ENCODE assay signal across 9 mouse cellular contexts in the genomic region with DNA sequence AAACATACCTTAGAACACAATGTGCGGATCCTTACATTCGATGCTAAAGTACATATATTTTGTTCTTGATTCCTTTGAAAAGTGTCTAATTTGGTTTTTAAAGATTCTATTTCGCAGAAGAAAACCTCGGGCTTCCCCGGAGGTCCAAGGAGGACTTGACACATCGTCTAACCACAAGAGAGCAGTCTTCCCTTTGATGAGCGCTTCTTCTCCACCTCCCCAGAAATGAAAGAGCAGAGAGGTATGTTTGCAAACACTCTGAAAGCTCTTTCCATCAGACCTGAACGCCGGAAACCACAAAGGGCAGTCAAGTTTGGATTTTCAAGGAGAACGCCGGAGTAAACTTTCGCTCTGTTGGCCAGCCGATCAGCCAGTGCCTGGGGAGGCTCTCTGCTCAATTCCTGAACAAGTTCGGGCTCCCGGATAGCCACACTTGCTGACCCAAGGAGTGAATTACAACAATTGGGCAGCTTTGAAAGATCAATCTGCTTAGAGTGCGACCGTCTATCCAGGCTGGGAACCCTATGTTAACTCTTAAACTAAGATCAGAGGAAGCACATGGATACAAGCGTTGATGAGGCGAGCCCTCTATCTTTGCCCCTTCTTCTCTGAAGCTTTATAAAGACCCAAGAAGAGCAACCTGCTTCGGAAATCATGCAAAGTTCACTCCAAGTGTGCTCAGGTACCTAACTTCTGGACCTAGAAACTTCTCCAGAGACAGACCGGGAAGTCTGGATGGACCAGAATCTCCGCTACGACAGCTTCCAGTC. TPM values are rescaled to one million over a fixed set of nuclear protein-coding genes. Genes with fewer than 3 reads are reported as not detected.
A peak's percentile ranks its signal among the peaks of the same experiment; 100 is the strongest.
DNase-seq lines count a peak whose midpoint lies in the region; ATAC-seq lines count a peak whose summit lies in the region.
"Had no signal": no experiment of that assay in that cellular context is flagged by ENCODE, and none has a peak within 500 bp of the region (broad histone marks: within the 10 kb centered on the region; RNA-seq: fewer than 3 reads in every experiment).

A gene (plus strand): TSS at position 6 of the 770 bp plus-strand sequence.

- no peaks in the 10 kb centered on the region for H3K36me3 ChIP-seq in kidney, embryonic 16.5 days (ENCODE audit: insufficient read depth, low read length)

- under 1% methylated on average over 23 of the region's 23 CpGs for WGBS in kidney, embryonic 16.5 days

- H3K4me2 ChIP-seq in kidney, embryonic 16.5 days (replicated peaks; ENCODE audit: low read depth, low read length), result peak within 1 kb of the TSS; percentile 73

- peak within 1 kb of the TSS; percentile 56 for H3K9ac ChIP-seq in kidney, embryonic 16.5 days (replicated peaks; ENCODE audit: low read length)

- peaks cover 7% of the 10 kb centered on the region for H3K4me1 ChIP-seq in kidney, embryonic 16.5 days (ENCODE audit: insufficient read depth, low read length)

- H3K27ac ChIP-seq in kidney, embryonic 16.5 days (ENCODE audit: low read length), result 0 out of 2 replicates have a peak within 1 kb of the TSS, but pooled peaks have one; percentile 27

- DNase-seq in adrenal gland, adult 2 months, result peak; percentile 34
- no peak for DNase-seq in adrenal gland, adult 8-10 months
- DNase-seq in spleen, adult 12 weeks (ENCODE audit: low spot score), result peak; percentile 2
- no peak for DNase-seq in spleen, postnatal 4 days (ENCODE audit: low spot score in 2 of 2)
- DNase-seq in forelimb bud, embryonic 11.5 days (ENCODE audit: low read depth, low spot score), result peak; percentile 13
- peak; percentile 23 for DNase-seq in thymus, postnatal 25 days

- ATAC-seq in kidney, embryonic 16.5 days (ENCODE audit: low FRiP score, low TSS enrichment), result no peak; the same call in 1 of the 2 replicates
- 0 out of 2 replicates have a peak, but pooled peaks have one; percentile 25 for ATAC-seq in megakaryocyte, adult 5-6 weeks (ENCODE audit: poor library complexity, severe bottlenecking)

- no peaks in the 10 kb centered on the region for H3K9me3 ChIP-seq in kidney, embryonic 16.5 days (ENCODE audit: low read length)

- peaks cover 25% of the 10 kb centered on the region for H3K27me3 ChIP-seq in kidney, embryonic 16.5 days (ENCODE audit: insufficient read depth, low read length)

- H3K4me3 ChIP-seq in kidney, embryonic 16.5 days (ENCODE audit: low read length), result peak within 1 kb of the TSS; percentile 52

RNA-seq across cellular contexts. Expression of the gene that starts here (rescaled TPM):
- not detected for total RNA-seq in adrenal gland, adult 2 months (2021)
- polyA plus RNA-seq in adrenal gland, adult 2 months (2012; rRNA removed), result 0.07 TPM in 1 of 2 replicates, not detected in the other
- total RNA-seq in adrenal gland, adult 8-10 months (2022), result not detected
- polyA plus RNA-seq in kidney, embryonic 16.5 days (2015; fragmentation: Nextera tagmentation; extraction: Ambion mirVana), result 0.75 and 1.1 TPM in 2 replicates
- not detected in 2 replicates for total RNA-seq in megakaryocyte, adult 5-6 weeks (2015)
- not detected in 2 replicates for total RNA-seq in megakaryocyte, adult 5-6 weeks (2017)
- total RNA-seq: heart, postnatal 36 days had no signal

Comparison
In these comparisons a context has a peak if more than half of its experiments do, and no peak if none do; other contexts are left out.
1. DNase-seq: peak in spleen, adult 12 weeks (single experiment), forelimb bud, embryonic 11.5 days (single experiment) and thymus, postnatal 25 days (single experiment); none in adrenal gland, adult 8-10 months (single experiment) and spleen, postnatal 4 days (0 of 2).
2. Peak in DNase-seq in adrenal gland, adult 2 months; RNA of the gene not detected or under 1 TPM.
3. Peak in ATAC-seq in megakaryocyte, adult 5-6 weeks; RNA of the gene not detected or under 1 TPM.